Mouse (Mus musculus) right cerebral cortex, adult 2 months (tissue): ENCODE measurements around the gene Klhl26.

Experiments
- DNase-seq, 2 experiments: peaks; one replicate each; pipeline ENCODE4 v3.0.0; 2021 to 2022; ENCODE audit warnings: low spot score in 2 of 2

Klhl26 gene

GRCm38 (mm10) chr8:70414310-70414946 is 62.3 kb downstream of the Klhl26 start:
- DNase-seq, result no peak

DNA sequence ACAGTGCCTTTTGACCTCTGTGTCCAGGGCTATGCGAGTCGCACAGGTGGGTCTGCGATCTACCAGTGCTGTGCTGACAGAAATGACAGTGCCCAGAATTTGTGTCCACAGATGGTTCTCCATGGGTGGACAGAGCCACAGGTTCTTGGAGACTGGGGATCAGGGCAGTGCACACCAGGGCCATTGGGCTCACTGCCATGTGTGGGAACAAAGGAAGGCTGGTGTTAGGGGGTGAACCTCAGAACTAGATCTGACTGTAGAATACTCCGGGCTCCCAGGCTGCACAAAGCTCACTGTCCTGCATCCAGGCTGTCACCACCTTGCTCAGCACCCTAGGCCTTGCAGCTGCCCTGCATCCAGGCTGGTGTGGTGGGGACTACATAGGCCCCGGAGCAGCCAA is 66.5 kb downstream of the Klhl26 start:
- no peak for DNase-seq

GRCm38 (mm10) chr8:70409455-70409871 is 67.3 kb downstream of the Klhl26 start:
- DNase-seq, result peak; percentile 35 to 61

- DNase-seq, result no peak
These were observed 67.7 kb downstream of the Klhl26 start for GRCm38 (mm10) chr8:70409019-70409418.

GRCm38 (mm10) chr8:70408301-70408700 is 68.5 kb downstream of the Klhl26 start:
- no peak for DNase-seq

GRCm38 (mm10) chr8:70406427-70407069 is 70.2 kb downstream of the Klhl26 start:
- no peak for DNase-seq

GRCm38 (mm10) chr8:70405189-70405588 is 71.6 kb downstream of the Klhl26 start:
- DNase-seq, result no peak

DNA sequence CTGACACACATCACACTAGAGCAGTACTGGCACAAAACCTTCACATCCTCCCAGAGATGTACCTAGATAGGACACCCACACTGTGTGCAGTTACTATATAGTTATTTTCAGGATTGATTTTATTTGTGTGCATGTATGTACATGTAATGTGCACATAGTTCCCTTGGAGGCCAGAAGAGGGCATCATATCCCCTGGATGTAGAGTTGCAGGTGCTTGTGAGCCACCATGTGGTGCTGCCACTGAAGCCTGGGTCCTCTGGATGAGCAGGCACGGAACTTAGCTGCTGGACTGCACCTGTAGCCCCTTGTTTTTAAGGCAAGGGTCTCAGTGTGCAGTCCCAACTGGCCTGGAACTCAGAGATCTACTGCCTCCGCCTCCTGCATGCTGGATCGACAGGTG is 72.6 kb downstream of the Klhl26 start:
- no peak for DNase-seq
